Mouse (Mus musculus) testis, adult 2 months (tissue): ENCODE results near the gene Ncapd3.

Source experiments
- CTCF ChIP-seq: fragments of 200-500 bp; IDR thresholded peaks from 2 replicates; pipeline ENCODE4 v1.5.1; 2012; ENCODE audit warnings: low read depth, mild to moderate bottlenecking, inconsistent platforms, low read length, moderate library complexity; ENCODE audit not compliant: control insufficient read depth, insufficient read depth, insufficient replicate concordance
- POLR2A ChIP-seq: fragments of 200-500 bp; IDR thresholded peaks from 2 replicates; pipeline ENCODE4 v1.6.1; 2012; ENCODE audit warnings: low read depth, mild to moderate bottlenecking, inconsistent platforms, low read length, moderate library complexity; ENCODE audit not compliant: control insufficient read depth

DNA sequence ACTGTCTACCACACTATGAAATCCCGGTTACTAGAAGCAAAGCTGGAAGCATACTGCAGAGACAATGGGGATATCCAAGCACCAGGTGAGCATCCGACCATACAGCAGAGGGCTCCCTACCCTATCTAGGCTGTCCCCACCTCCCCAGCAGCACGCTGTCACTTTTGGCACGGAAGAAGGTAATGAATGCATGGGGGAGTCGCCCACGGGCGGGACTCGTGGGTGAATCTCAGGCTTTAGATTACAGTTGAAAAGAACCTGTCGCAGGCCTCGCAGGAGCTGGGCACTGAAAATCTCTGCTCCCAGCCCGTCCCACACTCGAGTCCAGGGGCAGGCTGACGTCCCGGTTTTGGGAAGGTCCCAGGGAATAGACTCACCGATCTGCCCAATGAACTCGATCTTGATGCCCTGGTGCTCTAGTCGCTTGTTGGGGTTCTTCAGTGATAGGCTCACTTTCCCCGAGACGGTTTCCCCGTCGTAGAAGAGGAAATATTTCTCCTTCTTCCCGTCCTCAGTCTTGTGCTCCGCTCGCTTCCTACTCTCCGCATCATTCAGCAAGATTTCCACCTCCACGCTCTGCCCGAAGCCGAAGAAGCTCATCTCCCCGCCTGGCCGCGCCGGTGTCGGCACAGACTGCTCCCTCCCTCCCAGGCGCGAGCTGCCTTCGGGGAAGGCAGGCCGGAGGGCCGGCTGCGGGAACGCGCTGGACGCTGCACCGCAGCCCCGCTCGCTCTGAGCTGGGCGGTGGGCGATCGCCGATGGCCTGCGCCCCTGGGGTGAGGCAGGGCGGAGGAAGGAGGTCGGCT, 750 bp upstream of the Ncapd3 start:
- TF ChIP-seq POLR2A, result no peak
- no peak for TF ChIP-seq CTCF
